Mouse (Mus musculus) MEL (cell line): ENCODE measurements at regions not wholly inside any gene's neighbourhood (a gene's known extent, or its start where the extent isn't known, plus 50 kb on each side); places are given as distances from the start of the nearest gene placed in this dataset.

Experiments
- CTCF ChIP-seq, 3 experiments: IDR thresholded peaks in 2 of 3; conservative IDR thresholded peaks in 1 of 3; 2 replicates each; pipeline ENCODE4 v1.5.1; 2011 to 2012; ENCODE audit warnings: low read length in 3 of 3, low read depth in 2 of 3, mild to moderate bottlenecking in 2 of 3, improper control_type of control experiment in 1 of 3, inconsistent platforms in 1 of 3, mixed read lengths in 1 of 3, moderate library complexity in 1 of 3; ENCODE audit not compliant: control insufficient read depth in 1 of 3, insufficient read depth in 1 of 3, poor library complexity in 1 of 3, severe bottlenecking in 1 of 3
- EP300 ChIP-seq, 2 experiments: IDR thresholded peaks; 2 replicates each; pipeline ENCODE4 v1.6.1; 2011; ENCODE audit warnings: improper control_type of control experiment in 2 of 2, low read length in 2 of 2, low read depth in 1 of 2, mild to moderate bottlenecking in 1 of 2
- ETS1 ChIP-seq: IDR thresholded peaks from 2 replicates; pipeline ENCODE4 v1.6.1; 2012; ENCODE audit warnings: low read depth, mild to moderate bottlenecking, inconsistent platforms, low read length, improper control_type of control experiment, moderate library complexity
- JUND ChIP-seq: IDR thresholded peaks from 2 replicates; pipeline ENCODE4 v1.6.1; 2011; ENCODE audit warnings: low read depth, mild to moderate bottlenecking, improper control_type of control experiment, low read length
- MYC ChIP-seq: IDR thresholded peaks from 2 replicates; pipeline ENCODE4 v1.6.1; 2011; ENCODE audit warnings: low read depth, mild to moderate bottlenecking, low read length, improper control_type of control experiment, moderate library complexity
- POLR2A ChIP-seq, 2 experiments: IDR thresholded peaks; 2 replicates each; pipeline ENCODE4 v1.6.1; 2011 to 2012; ENCODE audit warnings: low read length in 2 of 2, mild to moderate bottlenecking in 2 of 2, control low read depth in 1 of 2, improper control_type of control experiment in 1 of 2, low read depth in 1 of 2, moderate library complexity in 1 of 2; ENCODE audit not compliant: control insufficient read depth in 1 of 2, insufficient read depth in 1 of 2, poor library complexity in 1 of 2
- TCF12 ChIP-seq: IDR thresholded peaks from 2 replicates; pipeline ENCODE4 v1.6.1; 2014; ENCODE audit warnings: low read depth, mild to moderate bottlenecking, inconsistent platforms, low read length, improper control_type of control experiment, moderate library complexity
- ZNF384 ChIP-seq: IDR thresholded peaks from 2 replicates; pipeline ENCODE4 v1.6.1; 2012; ENCODE audit warnings: low read depth, mild to moderate bottlenecking, inconsistent platforms, low read length, improper control_type of control experiment

DNA sequence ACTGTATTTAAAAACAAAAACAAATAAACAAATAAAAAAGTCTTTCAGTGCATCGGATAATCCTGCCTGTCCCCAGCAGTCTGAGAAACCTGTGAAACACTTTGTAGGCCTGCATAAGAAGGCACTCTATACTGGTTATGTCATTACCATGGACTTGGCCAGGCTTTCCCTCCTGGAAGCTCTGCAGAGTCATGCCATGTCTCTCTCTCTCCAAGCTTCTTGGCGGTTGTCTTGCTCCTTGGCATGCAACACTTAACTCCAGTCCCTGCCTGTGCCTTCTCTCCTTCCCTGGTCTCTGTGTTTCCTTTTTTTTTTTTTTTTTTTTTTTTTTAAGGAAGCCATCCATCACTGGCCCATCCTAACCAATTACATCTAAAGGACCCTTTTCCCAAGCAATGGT is 458.7 kb upstream of the Cdh11 start:
- no peak for TF ChIP-seq CTCF (IDR thresholded peaks at IDR 0.05 in 2 of 3, conservative IDR thresholded peaks at IDR 0.05 in 1 of 3; ENCODE audit: control insufficient read depth in 1 of 3, insufficient read depth in 1 of 3, low read depth in 2 of 3, low read length in 3 of 3, poor library complexity in 1 of 3, severe bottlenecking in 1 of 3)
- TF ChIP-seq JUND = no peak
- TF ChIP-seq POLR2A (IDR thresholded peaks at IDR 0.05; ENCODE audit: control insufficient read depth in 1 of 2, insufficient read depth in 1 of 2, low read depth in 1 of 2, low read length in 2 of 2, poor library complexity in 1 of 2) = no peak
- no peak for TF ChIP-seq EP300 (IDR thresholded peaks at IDR 0.05; ENCODE audit: low read depth in 1 of 2, low read length in 2 of 2)
- TF ChIP-seq MYC = no peak
- TF ChIP-seq TCF12 = no peak
- no peak for TF ChIP-seq ETS1
- no peak for TF ChIP-seq ZNF384
